Mouse (Mus musculus): ENCODE data around the gene Ppp1r14b.

Ppp1r14b gene

DNA sequence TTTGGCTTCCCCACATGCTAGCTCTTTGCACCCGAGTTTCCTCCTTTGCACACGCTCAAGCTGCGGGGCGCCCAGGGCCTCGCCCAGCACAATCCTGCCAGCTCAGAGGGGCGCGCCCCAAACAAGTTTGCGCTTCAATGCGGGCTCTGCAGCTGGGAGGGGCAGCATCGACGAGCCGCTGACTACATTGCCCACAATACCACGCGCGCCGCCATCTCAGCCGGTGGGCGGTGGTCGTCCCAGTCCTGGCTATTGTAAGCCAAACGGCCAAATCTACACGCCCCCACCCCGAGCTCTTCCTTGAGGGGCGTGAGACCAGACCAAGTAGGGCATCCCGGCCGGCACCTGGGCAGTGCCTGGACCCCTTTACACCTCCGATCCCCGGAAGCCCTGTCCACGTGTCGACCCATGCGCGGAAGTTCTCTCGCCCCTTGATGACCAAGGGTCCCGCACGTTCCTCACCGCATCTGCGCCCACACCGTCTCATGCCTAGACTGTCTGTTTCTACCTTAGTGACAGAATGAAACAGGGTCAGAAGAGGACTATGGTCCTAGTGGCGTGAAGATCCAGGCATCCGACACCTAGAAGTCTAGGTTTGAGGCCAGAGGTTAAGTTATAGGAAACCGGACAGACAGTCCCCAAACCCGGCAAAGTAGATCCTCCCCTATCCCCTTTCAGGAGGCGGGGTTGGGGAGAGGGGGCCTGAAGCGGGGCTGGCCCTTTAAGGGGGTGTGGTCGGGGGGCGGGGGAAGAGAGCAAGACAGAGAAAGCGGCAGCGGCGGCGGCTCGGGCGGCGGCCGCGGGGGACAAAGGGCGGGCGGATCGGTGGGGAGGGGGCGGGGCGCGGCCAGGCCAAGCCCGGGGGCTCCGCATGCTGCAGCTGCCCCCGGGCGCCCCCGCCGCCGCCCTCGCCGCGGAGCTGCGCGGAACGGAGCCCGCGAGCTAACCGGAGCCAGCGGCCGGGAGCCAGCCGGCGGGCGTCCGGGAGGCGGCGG lies at the start of gene Ppp1r14b:
Gene Ppp1r14b, plus strand, starts transcription at position 758 of the 995 bp plus-strand sequence.
- DNase-seq (ENCODE audit: low spot score): peak; percentile 65

- DNase-seq (ENCODE audit: low spot score): no peak
These were observed 49.5 kb upstream of the Ppp1r14b start, which contains the start of gene Catsperz for GRCm38 (mm10) chr19:6925307-6925573. Catsperz (minus strand) TSS chr19:6925380.

- no peak for DNase-seq (ENCODE audit: low spot score)
These were observed 49.0 kb upstream of the Ppp1r14b start for GRCm38 (mm10) chr19:6925611-6926329.

- no peak for DNase-seq (ENCODE audit: low spot score)
These were observed 48.1 kb upstream of the Ppp1r14b start for GRCm38 (mm10) chr19:6926559-6927255.

DNA sequence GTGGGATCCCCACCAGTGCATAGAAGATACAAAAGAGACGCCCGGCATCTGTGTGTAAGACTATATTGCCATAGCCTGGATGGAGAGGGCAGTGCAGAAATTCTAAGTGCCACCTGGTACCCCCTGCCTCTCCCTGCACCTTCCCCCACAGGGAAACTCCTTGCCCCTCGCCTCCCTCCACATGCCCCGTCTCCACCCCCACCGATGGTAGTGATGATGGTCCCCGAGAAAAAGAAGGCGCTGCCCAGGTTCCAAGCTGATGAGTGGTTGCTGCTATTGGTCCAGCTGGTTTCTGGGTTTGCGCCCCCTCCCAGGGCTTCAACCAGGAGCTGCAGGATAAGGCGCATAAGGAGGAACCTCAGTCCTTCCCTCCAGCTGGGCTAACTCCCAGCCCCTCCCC lies 46.7 kb upstream of the Ppp1r14b start:
- DNase-seq (ENCODE audit: low spot score): no peak

DNA sequence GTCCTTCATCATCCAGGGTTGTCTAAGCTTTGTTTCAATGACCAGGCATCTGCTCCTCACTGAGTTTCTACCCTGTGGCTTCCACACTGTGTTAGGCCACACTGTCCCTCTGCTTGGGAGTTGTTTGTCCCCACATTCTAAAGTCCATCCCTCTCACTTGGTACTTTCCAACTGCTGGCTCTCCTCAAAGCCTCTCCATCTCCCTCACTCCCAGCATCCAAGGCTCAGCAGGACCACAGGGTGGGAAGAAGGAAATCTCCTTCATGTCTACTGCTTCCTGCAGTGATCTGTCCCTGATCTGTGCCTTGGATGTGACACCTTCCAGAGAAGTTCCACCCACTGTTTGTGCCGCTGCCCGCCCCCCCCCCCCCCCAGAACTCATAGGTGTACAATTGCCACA lies 43.8 kb upstream of the Ppp1r14b start:
- DNase-seq (ENCODE audit: low spot score): no peak

GRCm38 (mm10) chr19:6932018-6932417 lies 42.8 kb upstream of the Ppp1r14b start:
- no peak for DNase-seq (ENCODE audit: low spot score)

DNA sequence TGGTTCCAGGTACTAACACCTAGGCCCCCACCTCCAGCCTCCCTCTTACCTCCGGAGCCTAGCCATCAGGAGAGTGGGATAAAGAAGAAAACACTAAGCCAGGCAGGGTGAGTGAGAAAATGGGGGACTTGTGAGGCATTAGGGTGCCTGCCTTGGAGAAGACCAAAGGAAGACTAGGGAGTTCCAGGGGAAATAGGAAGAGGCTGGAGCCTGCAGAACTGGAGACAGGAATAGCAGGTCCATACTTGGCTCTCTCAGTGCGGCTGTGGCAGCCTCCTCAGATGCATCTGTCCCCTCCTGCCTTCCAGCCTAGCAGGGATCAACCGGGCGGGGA lies 41.7 kb upstream of the Ppp1r14b start:
- DNase-seq (ENCODE audit: low spot score): no peak

DNA sequence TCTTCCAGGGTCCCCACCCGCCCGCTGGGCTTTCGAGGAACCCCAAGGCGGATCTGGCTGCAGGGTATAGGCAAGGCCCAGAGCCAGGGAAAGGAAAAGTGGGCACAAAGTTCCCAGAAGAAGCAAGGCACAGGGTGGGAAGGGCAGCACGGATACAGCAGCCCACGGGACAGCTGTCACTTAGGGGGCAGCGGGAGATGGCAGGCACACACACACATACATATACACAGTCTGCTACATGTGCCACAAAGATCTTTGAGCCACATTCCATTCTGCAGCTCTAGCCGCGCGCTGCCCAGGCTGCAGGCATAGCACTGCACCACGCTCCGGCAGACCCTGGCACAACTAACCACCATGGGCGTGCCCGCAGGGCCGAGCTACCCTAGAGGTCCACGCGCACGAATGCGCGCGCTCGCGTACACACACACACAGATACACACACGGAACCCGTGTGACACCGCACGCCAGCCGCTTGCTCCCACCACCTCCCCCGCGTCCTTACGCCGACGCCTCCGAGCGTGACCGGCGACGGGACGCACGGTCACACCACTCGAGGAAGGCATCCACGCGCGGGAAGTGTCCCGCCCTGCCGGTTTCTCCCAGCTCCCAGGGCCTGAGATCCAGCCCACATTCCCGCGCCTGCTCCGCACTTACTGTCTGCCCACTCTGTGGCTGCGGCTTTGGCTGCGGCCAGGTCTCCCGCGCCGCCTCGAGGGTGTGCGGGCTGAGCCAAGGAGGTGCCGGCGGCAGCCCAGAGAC lies 41.2 kb upstream of the Ppp1r14b start:
- no peak for DNase-seq (ENCODE audit: low spot score)

DNA sequence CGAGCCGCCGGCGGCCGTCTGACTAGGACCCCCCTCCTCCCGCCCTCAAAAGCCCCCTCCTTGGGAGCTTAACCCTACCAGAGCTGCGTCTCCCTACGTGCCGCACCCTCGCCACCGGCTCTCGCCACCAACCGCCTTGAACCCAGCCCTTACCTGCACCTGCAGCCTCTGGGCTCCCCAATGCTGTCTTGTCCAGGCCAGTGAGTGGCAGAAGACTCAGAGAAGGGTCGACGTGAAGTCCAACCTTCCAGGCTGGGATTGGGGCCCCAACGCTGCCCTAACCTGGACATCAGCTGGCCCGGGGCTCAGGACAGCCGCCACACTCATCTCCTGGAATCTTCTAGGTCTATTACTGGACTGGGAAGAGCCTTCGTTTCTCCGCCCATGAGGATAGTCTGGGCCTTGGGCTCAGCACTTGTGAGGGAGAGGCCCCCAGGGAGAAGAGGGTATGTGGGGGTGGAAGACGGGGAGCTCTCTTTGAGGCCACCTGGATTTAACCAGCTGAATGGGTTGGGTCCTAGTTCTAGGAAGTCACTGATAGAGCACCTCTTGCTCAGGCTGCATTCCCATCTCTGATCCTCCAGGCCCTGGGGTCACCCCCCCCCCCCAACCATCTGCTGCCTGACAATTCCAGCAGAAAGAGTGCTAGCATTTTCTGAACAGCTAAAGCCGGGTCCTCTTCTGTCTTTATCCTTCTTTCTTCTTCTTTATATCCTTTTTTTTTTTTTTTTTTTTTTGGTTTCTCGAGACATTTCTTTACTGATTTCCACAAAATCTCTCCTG lies 40.4 kb upstream of the Ppp1r14b start, which contains the start of gene Kcnk4:
Gene Kcnk4, minus strand, starts transcription at position 321 of the 783 bp plus-strand sequence.
- DNase-seq (ENCODE audit: low spot score): no peak

DNA sequence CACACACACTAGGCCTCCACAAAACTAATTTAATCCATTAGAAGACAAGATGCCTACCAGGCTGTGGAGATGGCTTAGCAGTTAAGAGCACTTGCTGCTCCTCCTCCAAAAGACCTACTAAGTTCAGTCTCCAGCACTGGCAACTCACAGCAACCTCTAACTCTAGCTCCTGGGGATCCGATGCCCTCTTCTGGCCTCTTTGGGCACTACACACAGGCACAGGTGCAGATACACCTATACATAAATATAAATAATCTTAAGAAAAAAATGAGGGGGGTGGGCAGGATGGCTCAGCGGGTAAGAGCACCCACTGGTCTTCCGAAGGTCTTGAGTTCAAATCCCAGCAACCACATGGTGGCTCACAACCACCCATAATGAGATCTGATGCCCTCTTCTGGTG lies 38.5 kb upstream of the Ppp1r14b start:
- no peak for DNase-seq (ENCODE audit: low spot score)

DNA sequence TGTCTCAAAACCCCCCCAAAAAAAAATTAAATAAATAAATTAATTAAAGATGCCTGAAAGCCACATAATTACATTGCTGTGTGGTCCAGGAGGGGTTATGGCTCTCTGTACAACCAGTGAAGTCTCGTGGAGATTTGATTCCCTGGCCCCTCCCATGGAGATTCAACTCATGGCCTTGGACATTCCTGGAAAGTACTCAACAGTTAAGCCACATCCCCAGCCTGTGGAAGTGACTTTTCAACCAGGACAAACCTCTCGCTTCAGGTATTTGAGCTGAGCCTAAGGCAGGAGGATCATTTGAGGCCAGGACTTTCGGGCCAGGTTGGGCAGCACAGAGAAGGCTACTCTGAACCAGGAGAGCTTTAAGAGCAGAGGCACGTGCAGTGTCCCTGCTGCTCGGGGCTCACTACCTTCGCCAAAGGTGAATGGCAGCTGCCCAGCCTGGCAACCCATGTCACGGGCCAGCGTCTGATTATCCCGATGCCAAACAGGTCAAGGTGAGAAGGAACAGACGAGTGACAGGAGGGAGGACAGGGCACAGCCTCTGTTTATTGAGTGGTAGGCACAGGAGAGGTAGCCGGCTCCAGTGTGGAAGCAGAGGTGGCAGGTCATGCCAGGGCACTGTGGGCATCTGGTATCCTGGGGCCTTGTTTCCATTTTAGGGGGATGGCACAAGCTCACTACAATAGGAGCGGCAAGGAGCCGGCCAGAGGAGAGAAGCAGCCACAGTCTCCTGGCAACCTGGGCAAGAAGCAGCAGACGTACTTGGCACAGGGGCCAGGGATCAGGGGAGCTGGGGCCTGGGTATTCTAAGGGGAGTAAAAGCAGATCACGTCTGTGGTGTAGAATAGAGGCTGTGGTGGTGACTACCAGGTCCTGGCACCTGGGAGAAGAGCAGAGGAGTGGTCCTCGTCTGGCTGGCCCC lies 37.0 kb upstream of the Ppp1r14b start:
- DNase-seq (ENCODE audit: low spot score): no peak

GRCm38 (mm10) chr19:6939106-6940002 lies 35.4 kb upstream of the Ppp1r14b start:
- DNase-seq (ENCODE audit: low spot score): no peak

DNA sequence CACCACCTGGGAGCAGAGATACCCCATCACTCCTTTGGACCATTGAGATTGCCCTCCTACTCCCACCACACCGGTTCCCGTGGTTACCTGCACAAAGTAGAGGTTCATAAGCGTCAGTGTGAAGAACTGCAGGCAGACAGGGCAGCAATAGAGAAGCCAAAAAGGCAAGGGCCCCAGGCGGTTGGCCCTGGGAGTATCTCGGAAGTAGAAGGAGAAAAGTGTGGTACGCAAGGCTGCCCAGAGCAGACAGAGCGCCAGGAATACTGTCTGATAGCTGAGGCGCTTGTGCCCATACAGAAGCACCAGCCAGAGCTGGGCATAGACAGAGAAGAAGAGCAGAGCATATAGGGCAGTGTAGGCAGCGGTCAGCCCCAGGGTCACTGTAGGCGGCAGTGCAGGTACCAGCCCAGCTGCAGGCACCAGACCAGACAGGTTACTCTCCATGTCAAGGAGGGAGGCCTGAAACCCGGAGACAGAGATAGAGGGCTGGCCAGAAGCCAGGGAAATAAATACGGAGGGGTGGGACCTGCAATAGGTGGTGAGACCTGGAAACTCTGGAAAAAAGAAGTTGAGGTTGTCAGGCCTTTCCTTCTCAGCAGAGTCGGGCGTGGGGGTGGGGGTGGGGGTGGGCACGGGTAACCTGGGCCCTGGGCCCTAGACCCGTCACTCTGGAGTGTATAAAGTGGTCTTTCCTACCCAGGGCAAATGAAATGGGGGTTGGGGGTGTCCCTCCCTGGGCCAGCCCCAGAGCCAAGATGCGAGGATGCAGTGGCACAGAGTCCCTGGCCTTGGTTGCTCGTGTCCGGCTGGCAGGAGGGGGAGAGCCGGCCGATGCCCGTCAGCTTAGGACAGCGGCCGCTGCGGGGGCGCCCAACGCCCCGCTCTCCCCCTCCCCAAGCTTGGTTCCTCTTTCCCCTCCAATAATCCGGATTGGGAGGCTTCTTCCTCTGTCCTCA lies 34.1 kb upstream of the Ppp1r14b start:
- DNase-seq (ENCODE audit: low spot score): no peak

GRCm38 (mm10) chr19:6941372-6942248 lies 33.2 kb upstream of the Ppp1r14b start, which contains the start of gene Bad:
Bad (plus strand) TSS chr19:6941861.
- DNase-seq (ENCODE audit: low spot score): peak; percentile 95

DNA sequence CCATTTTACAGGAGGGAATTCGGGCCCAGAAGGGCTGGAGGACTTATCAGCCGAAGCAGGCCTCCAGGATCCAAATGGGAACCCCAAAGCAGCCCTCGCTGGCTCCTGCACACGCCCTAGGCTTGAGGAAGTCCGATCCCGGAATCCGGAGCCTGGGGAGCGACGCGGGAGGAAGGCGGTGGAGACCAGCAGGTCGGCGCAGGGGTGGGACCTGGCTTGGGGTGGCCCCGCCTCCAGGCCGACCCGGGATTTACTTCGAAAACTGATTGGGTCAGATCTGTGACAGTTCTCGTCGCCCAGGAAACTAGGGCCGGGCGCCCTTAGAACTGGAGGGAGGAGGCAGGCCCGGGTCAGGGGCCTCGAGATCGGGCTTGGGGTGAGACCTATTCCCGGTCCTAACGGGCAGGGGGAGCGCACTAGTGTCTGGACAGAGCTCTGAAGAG lies 32.5 kb upstream of the Ppp1r14b start, which contains the start of gene Gpr137:
Gene Gpr137, minus strand, starts transcription at position 232 of the 443 bp plus-strand sequence.
- DNase-seq (ENCODE audit: low spot score): peak; percentile 91
